Mouse (Mus musculus) heart, embryonic 10.5 days (tissue): Measurements from ENCODE around the gene Stk39. TPM values are rescaled to one million over a fixed set of nuclear protein-coding genes. Genes with fewer than 3 reads are reported as not detected.

Experiments
- DNase-seq: peaks from one replicate; pipeline ENCODE4 v3.0.0-alpha.2; 2017; ENCODE audit warnings: low spot score
- H3K27ac ChIP-seq: fragments of 300-500 bp; sonication (generic); 2 replicates; pipeline ENCODE4 v1.5.1; 2016; ENCODE audit warnings: mild to moderate bottlenecking
- H3K27me3 ChIP-seq: fragments of 300-500 bp; sonication (generic); 2 replicates; pipeline ENCODE4 v1.6.1; 2016; ENCODE audit warnings: mild to moderate bottlenecking; ENCODE audit not compliant: poor library complexity, insufficient read depth, severe bottlenecking
- H3K36me3 ChIP-seq: fragments of 300-500 bp; sonication (generic); 2 replicates; pipeline ENCODE4 v1.6.1; 2016; ENCODE audit warnings: mild to moderate bottlenecking, moderate library complexity
- H3K4me1 ChIP-seq: fragments of 300-500 bp; sonication (generic); 2 replicates; pipeline ENCODE4 v1.6.1; 2016; ENCODE audit warnings: mild to moderate bottlenecking
- H3K4me3 ChIP-seq: fragments of 300-500 bp; sonication (generic); 2 replicates; pipeline ENCODE4 v1.5.1; 2016; ENCODE audit warnings: mild to moderate bottlenecking, moderate library complexity
- H3K9me3 ChIP-seq: fragments of 300-500 bp; sonication (generic); 2 replicates; pipeline ENCODE4 v1.6.1; 2016; ENCODE audit warnings: mild to moderate bottlenecking, moderate library complexity
- WGBS: fragments of 180-500 bp; shearing (Covaris S2); methylation state at CpG from one replicate; pipeline ENCODE4 v1.1.7; 2016; 5-methylcytosine and 5-hydroxymethylcytosine counted together
- polyA plus RNA-seq: library from polyadenylated mRNA; unstranded; fragments of >200 nt; fragmentation: Nextera tagmentation; extraction: Ambion mirVana; gene quantifications from 2 replicates; pipeline ENCODE4 v1.2.1, GENCODE M21; 2016

The Stk39 gene
- polyA plus RNA-seq, 1 experiment from 2014 or later, result 45.2 TPM

- Histone ChIP-seq H3K4me3 (no peak overlapping the region), H3K9me3 (no peaks in the 10 kb centered on the region), H3K4me1 (peaks cover 35% of the 10 kb centered on the region), H3K36me3 (peaks cover 13% of the 10 kb centered on the region; the same call in 1 of the 2 replicates), H3K27ac (no peak overlapping the region), H3K27me3 (no peaks in the 10 kb centered on the region)
- DNase-seq, result no peak
- WGBS, result 94% methylated on average over 10 of the region's 10 CpGs
Observed at GRCm38 (mm10) chr2:68448035-68448434, 24.0 kb downstream of the Stk39 start.

- DNase-seq, result no peak
- Histone ChIP-seq H3K4me1 (peaks cover 53% of the 10 kb centered on the region), H3K27me3 (no peaks in the 10 kb centered on the region), H3K27ac (peak overlapping the region; percentile 64; the same call in 1 of the 2 replicates), H3K36me3 (peaks cover 8% of the 10 kb centered on the region; the same call in 1 of the 2 replicates), H3K4me3 (no peak overlapping the region), H3K9me3 (no peaks in the 10 kb centered on the region)
- 83% methylated on average over 6 of the region's 6 CpGs for WGBS
Observed at GRCm38 (mm10) chr2:68443141-68443540, 28.9 kb downstream of the Stk39 start.

GRCm38 (mm10) chr2:68442113-68442717, 29.9 kb downstream of the Stk39 start:
- no peaks in the 10 kb centered on the region for H3K9me3 ChIP-seq
- peaks cover 8% of the 10 kb centered on the region; the same call in 1 of the 2 replicates for H3K36me3 ChIP-seq
- no peak for DNase-seq
- H3K27ac ChIP-seq, result peak overlapping the region; percentile 62
- no peaks in the 10 kb centered on the region for H3K27me3 ChIP-seq
- H3K4me3 ChIP-seq, result no peak overlapping the region
- peaks cover 62% of the 10 kb centered on the region for H3K4me1 ChIP-seq
- WGBS, result 32% methylated on average over 5 of the region's 5 CpGs

- Histone ChIP-seq H3K27me3 (no peaks in the 10 kb centered on the region), H3K9me3 (no peaks in the 10 kb centered on the region), H3K27ac (no peak overlapping the region), H3K4me3 (no peak overlapping the region), H3K4me1 (peaks cover 80% of the 10 kb centered on the region), H3K36me3 (no peaks in the 10 kb centered on the region)
- no peak for DNase-seq
- 78% methylated on average over 9 of the region's 9 CpGs for WGBS
Observed at GRCm38 (mm10) chr2:68439614-68440013, 32.5 kb downstream of the Stk39 start.

- H3K4me1 ChIP-seq, result peaks cover 81% of the 10 kb centered on the region
- no peaks in the 10 kb centered on the region for H3K36me3 ChIP-seq
- H3K27me3 ChIP-seq, result no peaks in the 10 kb centered on the region
- H3K9me3 ChIP-seq, result no peaks in the 10 kb centered on the region
- WGBS, result 32% methylated on average over 5 of the region's 5 CpGs
- H3K27ac ChIP-seq, result peak overlapping the region; percentile 56; the same call in 1 of the 2 replicates
- no peak overlapping the region for H3K4me3 ChIP-seq
- no peak for DNase-seq
Observed at GRCm38 (mm10) chr2:68437920-68438319, 34.1 kb downstream of the Stk39 start.

GRCm38 (mm10) chr2:68437216-68437615, 34.9 kb downstream of the Stk39 start:
- 89% methylated on average over 7 of the region's 7 CpGs for WGBS
- no peak for DNase-seq
- Histone ChIP-seq H3K9me3 (no peaks in the 10 kb centered on the region), H3K4me1 (peaks cover 77% of the 10 kb centered on the region), H3K4me3 (no peak overlapping the region), H3K27ac (0 out of 2 replicates have a peak overlapping the region, but pooled peaks have one; percentile 3), H3K36me3 (no peaks in the 10 kb centered on the region), H3K27me3 (no peaks in the 10 kb centered on the region)

- peak overlapping the region; percentile 83 for H3K27ac ChIP-seq
- H3K9me3 ChIP-seq, result no peaks in the 10 kb centered on the region
- WGBS, result 25% methylated on average over 10 of the region's 10 CpGs
- H3K4me1 ChIP-seq, result peaks cover 73% of the 10 kb centered on the region
- H3K4me3 ChIP-seq, result peak overlapping the region; percentile 39
- H3K27me3 ChIP-seq, result no peaks in the 10 kb centered on the region
- no peak for DNase-seq
- no peaks in the 10 kb centered on the region for H3K36me3 ChIP-seq
Observed at GRCm38 (mm10) chr2:68436305-68436704, 35.8 kb downstream of the Stk39 start.

- Histone ChIP-seq H3K9me3 (no peaks in the 10 kb centered on the region), H3K27ac (peak overlapping the region; percentile 83), H3K36me3 (no peaks in the 10 kb centered on the region), H3K27me3 (no peaks in the 10 kb centered on the region), H3K4me1 (peaks cover 76% of the 10 kb centered on the region), H3K4me3 (peak overlapping the region; percentile 39)
- 10% methylated on average over 15 of the region's 15 CpGs for WGBS
- DNase-seq, result no peak
Observed at GRCm38 (mm10) chr2:68435494-68436255, 36.4 kb downstream of the Stk39 start.

- peaks cover 82% of the 10 kb centered on the region for H3K4me1 ChIP-seq
- H3K27me3 ChIP-seq, result no peaks in the 10 kb centered on the region
- no peaks in the 10 kb centered on the region for H3K9me3 ChIP-seq
- no peak overlapping the region for H3K4me3 ChIP-seq
- no peak for DNase-seq
- H3K36me3 ChIP-seq, result no peaks in the 10 kb centered on the region
- H3K27ac ChIP-seq, result peak overlapping the region; percentile 50
- WGBS, result 26% methylated on average over 4 of the region's 4 CpGs
Observed at GRCm38 (mm10) chr2:68434997-68435396, 37.1 kb downstream of the Stk39 start.

- H3K4me3 ChIP-seq, result no peak overlapping the region
- peaks cover 79% of the 10 kb centered on the region for H3K4me1 ChIP-seq
- H3K9me3 ChIP-seq, result no peaks in the 10 kb centered on the region
- no peaks in the 10 kb centered on the region for H3K36me3 ChIP-seq
- H3K27ac ChIP-seq, result peak overlapping the region; percentile 50
- DNase-seq, result no peak
- WGBS, result 53% methylated on average over 5 of the region's 5 CpGs
- no peaks in the 10 kb centered on the region for H3K27me3 ChIP-seq
Observed at GRCm38 (mm10) chr2:68434576-68434975, 37.5 kb downstream of the Stk39 start.

- Histone ChIP-seq H3K9me3 (no peaks in the 10 kb centered on the region), H3K4me3 (no peak overlapping the region), H3K4me1 (peaks cover 84% of the 10 kb centered on the region), H3K27ac (peak overlapping the region; percentile 50), H3K36me3 (no peaks in the 10 kb centered on the region), H3K27me3 (no peaks in the 10 kb centered on the region)
- 70% methylated on average over 9 of the region's 9 CpGs for WGBS
- no peak for DNase-seq
Observed at GRCm38 (mm10) chr2:68433736-68434312, 38.2 kb downstream of the Stk39 start.

GRCm38 (mm10) chr2:68432834-68433233, 39.2 kb downstream of the Stk39 start:
- no peak overlapping the region for H3K4me3 ChIP-seq
- no peaks in the 10 kb centered on the region for H3K36me3 ChIP-seq
- peaks cover 84% of the 10 kb centered on the region for H3K4me1 ChIP-seq
- no peaks in the 10 kb centered on the region for H3K9me3 ChIP-seq
- 19% methylated on average over 4 of the region's 4 CpGs for WGBS
- no peak for DNase-seq
- peak overlapping the region; percentile 80 for H3K27ac ChIP-seq
- no peaks in the 10 kb centered on the region for H3K27me3 ChIP-seq
